ENCODE assay signal across 28 mouse cellular contexts in the genomic region with DNA sequence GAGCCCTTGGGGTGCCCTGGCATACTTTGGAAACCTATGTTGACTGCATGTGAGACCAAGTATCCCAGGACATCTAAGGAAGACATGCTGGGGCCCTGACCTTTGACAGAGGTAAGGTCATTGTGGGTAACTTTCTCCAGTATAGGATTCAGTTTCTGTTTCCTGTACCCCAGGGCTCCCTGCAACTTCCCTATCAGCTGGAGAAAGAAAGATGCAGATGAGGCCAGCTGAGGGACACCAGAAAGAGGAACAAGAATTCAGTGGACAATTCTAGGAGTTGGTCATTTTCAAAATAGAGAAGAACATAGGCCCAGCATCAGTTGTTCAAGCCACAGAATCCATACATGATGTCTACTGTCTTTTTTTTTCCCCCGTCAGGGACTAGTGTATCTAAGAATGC. TPM values are rescaled to one million over a fixed set of nuclear protein-coding genes. Genes with fewer than 3 reads are reported as not detected.
A peak's percentile ranks its signal among the peaks of the same experiment; 100 is the strongest.
DNase-seq lines count a peak whose midpoint lies in the region; ATAC-seq lines count a peak whose summit lies in the region.
"Had no signal": no experiment of that assay in that cellular context is flagged by ENCODE, and none has a peak within 500 bp of the region (broad histone marks: within the 10 kb centered on the region; RNA-seq: fewer than 3 reads in every experiment).

No protein-coding gene starts in this region.

- intact Hi-C loops in heart, postnatal 14 days (cut with DNase I): loop anchor here (2.0 kb wide), 1 partner anchor 31 kb away; no protein-coding TSS in a partner anchor

- DNase-seq in heart, adult 11 months: peak; percentile 95
- no peak for DNase-seq in heart, postnatal 14 days
- DNase-seq in lung, postnatal 25 days (ENCODE audit: low spot score): peak; percentile 31
- DNase-seq in lung, postnatal 10 days: no peak
- DNase-seq in adrenal gland, adult 2 months: no peak
- DNase-seq in adrenal gland, postnatal 25 days: no peak
- DNase-seq: adrenal gland, adult 8-10 months; cerebellum, adult 9-10 months; kidney, adult 18-20 months; right cerebral cortex, postnatal 14 days had no signal

- peak; percentile 56 for ATAC-seq in granulocyte monocyte progenitor cell, adult 5-6 weeks (replicated peaks; ENCODE audit: poor library complexity, severe bottlenecking)
- peak; percentile 65 for ATAC-seq in monocyte, adult 5-6 weeks (replicated peaks; ENCODE audit: insufficient number of reproducible peaks, low FRiP score, low TSS enrichment, poor library complexity, severe bottlenecking)
- ATAC-seq: forebrain, embryonic 14.5 days had no signal

RNA-seq across cellular contexts. Expression of a gene that starts 3.1 kb away (rescaled TPM):
- 1 to 10 TPM; 1.3 to 1.5 TPM for total RNA-seq in heart, postnatal 14 days (2021)
- not detected in 2 replicates for total RNA-seq in granulocyte monocyte progenitor cell, adult 5-6 weeks (2014; fragmentation: Nextera tagmentation)
- total RNA-seq in granulocyte monocyte progenitor cell, adult 5-6 weeks (2017): not detected in 2 replicates
- 0.68 to 0.75 TPM in 2 of 3 replicates, not detected in the other for total RNA-seq in monocyte, adult 5-6 weeks (2017)
- total RNA-seq in adrenal gland, adult 2 months (2021): 1 to 10 TPM; 4.1 to 6.6 TPM
- polyA plus RNA-seq in adrenal gland, adult 2 months (2012; rRNA removed): 17.9 and 19.8 TPM in 2 replicates
- total RNA-seq in adrenal gland, postnatal 25 days (2021): 2.6 and 2.7 TPM in 2 replicates

RNA-seq across cellular contexts. Expression of a gene that starts 26.0 kb away (rescaled TPM):
- 1 to 10 TPM; 1.1 to 3.0 TPM for total RNA-seq in heart, postnatal 14 days (2021)
- 1.1 TPM in 1 of 2 replicates, not detected in the other for total RNA-seq in granulocyte monocyte progenitor cell, adult 5-6 weeks (2014; fragmentation: Nextera tagmentation)
- total RNA-seq in granulocyte monocyte progenitor cell, adult 5-6 weeks (2017): not detected in 2 replicates
- total RNA-seq in monocyte, adult 5-6 weeks (2017): not detected in 3 replicates
- total RNA-seq in adrenal gland, adult 2 months (2021): 1 to 10 TPM; 1.6 to 3.4 TPM
- polyA plus RNA-seq in adrenal gland, adult 2 months (2012; rRNA removed): 11.5 and 15.5 TPM in 2 replicates
- total RNA-seq in adrenal gland, postnatal 25 days (2021): 3.8 and 4.8 TPM in 2 replicates

RNA-seq across cellular contexts. Expression of a gene that starts 37.4 kb away (rescaled TPM):
- 10 to 100 TPM; 42.9 to 48.2 TPM for total RNA-seq in heart, postnatal 14 days (2021)
- not detected in 2 replicates for total RNA-seq in granulocyte monocyte progenitor cell, adult 5-6 weeks (2014; fragmentation: Nextera tagmentation)
- total RNA-seq in granulocyte monocyte progenitor cell, adult 5-6 weeks (2017): not detected in 2 replicates
- total RNA-seq in monocyte, adult 5-6 weeks (2017): not detected in 3 replicates
- 10 to 100 TPM in 1 of 2 experiments, 1 to 10 TPM in 1; 6.9 to 12.6 TPM for total RNA-seq in adrenal gland, adult 2 months (2021)
- polyA plus RNA-seq in adrenal gland, adult 2 months (2012; rRNA removed): 9.4 and 16.4 TPM in 2 replicates
- 10.8 and 12.2 TPM in 2 replicates for total RNA-seq in adrenal gland, postnatal 25 days (2021)

RNA-seq across cellular contexts. Expression of a gene that starts 43.7 kb away (rescaled TPM):
- total RNA-seq in heart, postnatal 14 days (2021): not detected
- total RNA-seq in granulocyte monocyte progenitor cell, adult 5-6 weeks (2014; fragmentation: Nextera tagmentation): not detected in 2 replicates
- not detected in 2 replicates for total RNA-seq in granulocyte monocyte progenitor cell, adult 5-6 weeks (2017)
- total RNA-seq in monocyte, adult 5-6 weeks (2017): not detected in 3 replicates
- not detected for total RNA-seq in adrenal gland, adult 2 months (2021)
- polyA plus RNA-seq in adrenal gland, adult 2 months (2012; rRNA removed): not detected in 2 replicates
- not detected in 2 replicates for total RNA-seq in adrenal gland, postnatal 25 days (2021)
- total RNA-seq: adrenal gland, adult 8-10 months; gastrocnemius, adult 8-10 months; heart, postnatal 25 days; layer of hippocampus, postnatal 14 days; left cerebral cortex, postnatal 14 days had no signal
- polyA plus RNA-seq: embryonic facial prominence, embryonic 15.5 days; forebrain, embryonic 14.5 days; gonadal fat pad, adult 2 months; heart, embryonic 13.5 days; hindbrain, embryonic 13.5 days; kidney, postnatal 0 days; limb, embryonic 14.5 days; liver, embryonic 16.5 days; midbrain, embryonic 12.5 days; neural tube, embryonic 11.5 days; spleen, adult 2 months; testis, adult 2 months had no signal

RNA-seq across cellular contexts. Expression of a gene that starts 46.7 kb away (rescaled TPM):
- total RNA-seq in heart, postnatal 14 days (2021): 1 to 10 TPM; 5.1 to 8.0 TPM
- total RNA-seq in granulocyte monocyte progenitor cell, adult 5-6 weeks (2014; fragmentation: Nextera tagmentation): not detected in 2 replicates
- total RNA-seq in granulocyte monocyte progenitor cell, adult 5-6 weeks (2017): not detected in 2 replicates
- total RNA-seq in monocyte, adult 5-6 weeks (2017): not detected in 3 replicates
- total RNA-seq in adrenal gland, adult 2 months (2021): 1 to 10 TPM; 5.9 to 6.1 TPM
- polyA plus RNA-seq in adrenal gland, adult 2 months (2012; rRNA removed): 30.4 and 56.7 TPM in 2 replicates
- 4.2 and 6.3 TPM in 2 replicates for total RNA-seq in adrenal gland, postnatal 25 days (2021)

Comparison
In these comparisons a context has a peak if more than half of its experiments do, and no peak if none do; other contexts are left out.
1. DNase-seq: peak in heart, adult 11 months (single experiment) and lung, postnatal 25 days (single experiment); none in heart, postnatal 14 days (0 of 2), lung, postnatal 10 days (single experiment), adrenal gland, adult 2 months (single experiment) and adrenal gland, postnatal 25 days (single experiment).